Mouse (Mus musculus): ENCODE measurements at regions not wholly inside any gene's neighbourhood (a gene's known extent, or its start where the extent isn't known, plus 50 kb on each side); places are given as distances from the start of the nearest gene placed in this dataset.

DNA sequence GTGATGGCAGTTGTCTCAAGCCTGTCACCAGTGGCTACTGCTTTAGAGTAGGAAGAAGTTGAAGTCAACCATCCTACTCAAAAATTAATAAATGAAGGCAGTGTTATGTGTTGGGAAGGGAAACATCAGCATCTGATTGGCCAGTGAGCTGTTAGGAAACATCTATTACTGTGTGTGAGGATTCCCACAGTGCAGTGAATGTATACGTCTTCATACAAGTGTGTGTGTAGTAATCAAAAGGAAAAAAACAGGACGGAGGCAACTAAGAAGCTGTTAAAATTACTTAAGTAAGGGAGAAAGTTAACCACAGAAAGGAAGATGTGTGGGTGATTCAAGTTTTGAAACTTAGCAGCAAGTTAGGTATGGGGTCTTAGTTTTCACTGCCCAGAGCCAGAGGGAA, 81.8 kb downstream of the Cd200 start:
- no peak for TF ChIP-seq CTCF (IDR thresholded peaks at IDR 0.05; ENCODE audit: extremely low read depth, insufficient read depth, insufficient read length, insufficient replicate concordance)
- TF ChIP-seq POLR2A (IDR thresholded peaks at IDR 0.05; ENCODE audit: low read depth, low read length): no peak
